Mouse (Mus musculus) forebrain, embryonic 11.5 days (tissue): ENCODE measurements at regions not wholly inside any gene's neighbourhood (a gene's known extent, or its start where the extent isn't known, plus 50 kb on each side); places are given as distances from the start of the nearest gene placed in this dataset.

Source experiments
- ATAC-seq: fragments of 200-750 bp; cut with Nextera tagmentation; replicated peaks from 2 replicates; pipeline ENCODE4 v1.8.0; 2017; ENCODE audit warnings: moderate TSS enrichment; ENCODE audit not compliant: low FRiP score
- DNase-seq: peaks from one replicate; pipeline ENCODE4 v3.0.0-alpha.2; 2017; ENCODE audit warnings: low spot score
- H3K27ac ChIP-seq: fragments of 300-500 bp; sonication (generic); 2 replicates; pipeline ENCODE4 v1.5.1; 2014; ENCODE audit warnings: low read depth, low read length
- H3K27me3 ChIP-seq: fragments of 300-500 bp; sonication (generic); 2 replicates; pipeline ENCODE4 v1.6.1; 2014; ENCODE audit warnings: mild to moderate bottlenecking, low read length, mixed read lengths; ENCODE audit not compliant: control insufficient read depth, insufficient read depth
- H3K36me3 ChIP-seq: fragments of 300-500 bp; sonication (generic); 2 replicates; pipeline ENCODE4 v1.6.1; 2014; ENCODE audit warnings: mild to moderate bottlenecking, low read length, moderate library complexity, mixed read lengths; ENCODE audit not compliant: control insufficient read depth, insufficient read depth
- H3K4me1 ChIP-seq: fragments of 300-500 bp; sonication (generic); replicated peaks from 2 replicates; pipeline ENCODE4 v1.6.1; 2014; ENCODE audit warnings: low read length, mixed read lengths; ENCODE audit not compliant: control insufficient read depth, insufficient read depth
- H3K4me2 ChIP-seq: fragments of 300-500 bp; sonication (generic); 2 replicates; pipeline ENCODE4 v1.6.1; 2014; ENCODE audit warnings: low read depth, mild to moderate bottlenecking, low read length, moderate library complexity, mixed read lengths; ENCODE audit not compliant: severe bottlenecking
- H3K4me3 ChIP-seq: fragments of 300-500 bp; sonication (generic); 2 replicates; pipeline ENCODE4 v1.5.1; 2014; ENCODE audit warnings: low read depth, low read length
- H3K9ac ChIP-seq: fragments of 300-500 bp; sonication (generic); 2 replicates; pipeline ENCODE4 v1.6.1; 2014; ENCODE audit warnings: low read length
- H3K9me3 ChIP-seq: fragments of 300-500 bp; sonication (generic); 2 replicates; pipeline ENCODE4 v1.6.1; 2016; ENCODE audit warnings: low read length, mixed read lengths; ENCODE audit not compliant: control insufficient read depth
- WGBS: fragments of 180-500 bp; shearing (Covaris S2); extraction: QIAGEN DNeasy Blood & Tissue Kit; methylation state at CpG from one replicate; pipeline ENCODE4 v1.1.7; 2014; 5-methylcytosine and 5-hydroxymethylcytosine counted together

- peak; percentile 94 for ATAC-seq
- WGBS, result 4% methylated on average over 21 of the region's 21 CpGs
- no peaks in the 10 kb centered on the region for H3K9me3 ChIP-seq
- H3K9ac ChIP-seq, result peak overlapping the region; percentile 43; the same call in 1 of the 2 replicates
- peaks cover 26% of the 10 kb centered on the region for H3K4me1 ChIP-seq
- DNase-seq, result peak; percentile 77
- H3K4me3 ChIP-seq, result 0 out of 2 replicates have a peak overlapping the region, but pooled peaks have one; percentile 1
- no peaks in the 10 kb centered on the region for H3K27me3 ChIP-seq
- peak overlapping the region; percentile 93 for H3K27ac ChIP-seq
- no peaks in the 10 kb centered on the region for H3K36me3 ChIP-seq
- peak overlapping the region; percentile 44 for H3K4me2 ChIP-seq
Measured at GRCm38 (mm10) chr13:44100125-44101067, 315.8 kb downstream of the Cd83 start.

- Histone ChIP-seq H3K4me2 (peak overlapping the region; percentile 44), H3K36me3 (no peaks in the 10 kb centered on the region), H3K4me1 (peaks cover 26% of the 10 kb centered on the region), H3K9ac (peak overlapping the region; percentile 43; the same call in 1 of the 2 replicates), H3K4me3 (0 out of 2 replicates have a peak overlapping the region, but pooled peaks have one; percentile 1), H3K27ac (peak overlapping the region; percentile 93), H3K27me3 (no peaks in the 10 kb centered on the region), H3K9me3 (no peaks in the 10 kb centered on the region)
- DNase-seq (peak; percentile 71), ATAC-seq (peak; percentile 37; the same call in 1 of the 2 replicates)
- WGBS, result 4% methylated on average over 6 of the region's 6 CpGs
Measured at GRCm38 (mm10) chr13:44101161-44101560, 316.6 kb downstream of the Cd83 start.

GRCm38 (mm10) chr13:44101806-44102205 lies 317.2 kb downstream of the Cd83 start:
- no peak overlapping the region for H3K4me2 ChIP-seq
- peaks cover 26% of the 10 kb centered on the region for H3K4me1 ChIP-seq
- DNase-seq (no peak), ATAC-seq (no peak)
- no peaks in the 10 kb centered on the region for H3K36me3 ChIP-seq
- H3K4me3 ChIP-seq, result no peak overlapping the region
- no peaks in the 10 kb centered on the region for H3K27me3 ChIP-seq
- no peaks in the 10 kb centered on the region for H3K9me3 ChIP-seq
- H3K27ac ChIP-seq, result peak overlapping the region; percentile 93
- no peak overlapping the region for H3K9ac ChIP-seq
- WGBS, result 58% methylated on average over 6 of the region's 6 CpGs

DNA sequence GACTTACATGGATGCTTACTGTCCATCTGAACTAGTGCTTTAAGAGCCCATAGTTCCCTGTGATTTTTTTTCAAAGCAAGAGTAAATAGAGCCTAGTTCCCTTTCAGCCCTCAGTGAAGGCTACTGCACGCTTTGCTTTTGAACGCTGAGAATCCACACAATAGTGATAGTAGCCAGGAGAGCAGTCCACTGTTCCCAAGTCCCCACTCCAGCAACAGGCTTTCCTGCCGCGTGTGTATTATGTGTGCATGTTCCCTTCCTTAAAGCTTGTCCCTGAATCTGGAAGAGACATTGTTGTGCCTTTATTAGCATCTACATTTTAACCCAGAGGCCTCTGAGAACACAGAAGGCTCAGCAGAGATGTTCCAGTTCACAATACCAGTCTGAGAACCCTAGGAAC lies 317.7 kb downstream of the Cd83 start:
- DNase-seq, result no peak
- H3K27me3 ChIP-seq, result no peaks in the 10 kb centered on the region

DNA sequence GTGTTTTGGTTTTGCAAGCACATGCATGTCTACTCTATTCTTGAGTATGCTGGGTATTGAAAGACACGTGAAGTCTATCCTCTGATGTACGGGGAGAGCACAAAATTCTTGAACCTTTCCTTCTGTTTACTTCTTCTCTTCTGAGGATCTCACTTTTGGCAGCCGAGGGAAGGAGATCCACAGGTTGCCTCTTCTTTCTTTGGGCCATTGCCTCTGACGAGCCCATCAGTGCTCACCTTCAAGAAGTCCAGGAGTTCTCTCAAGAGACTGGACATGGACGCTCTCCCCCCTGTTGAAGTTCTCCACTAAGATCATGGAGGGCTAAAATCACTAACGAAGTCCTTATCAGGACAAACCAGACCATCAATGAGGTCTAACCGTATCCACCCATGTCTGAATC lies 318.8 kb downstream of the Cd83 start:
- Histone ChIP-seq H3K4me2 (no peak overlapping the region), H3K4me1 (peaks cover 26% of the 10 kb centered on the region), H3K9ac (no peak overlapping the region), H3K36me3 (no peaks in the 10 kb centered on the region), H3K9me3 (no peaks in the 10 kb centered on the region), H3K27me3 (no peaks in the 10 kb centered on the region), H3K27ac (no peak overlapping the region), H3K4me3 (no peak overlapping the region)
- DNase-seq (no peak), ATAC-seq (no peak)
- 91% methylated on average over 7 of the region's 7 CpGs for WGBS

More for the DNA sequence above, 317.7 kb downstream of the Cd83 start:
- ATAC-seq, result no peak
- 61% methylated on average over 4 of the region's 4 CpGs for WGBS
- H3K9ac ChIP-seq, result no peak overlapping the region
- no peaks in the 10 kb centered on the region for H3K36me3 ChIP-seq
- no peak overlapping the region for H3K4me2 ChIP-seq
- H3K4me1 ChIP-seq, result peaks cover 26% of the 10 kb centered on the region
- no peaks in the 10 kb centered on the region for H3K9me3 ChIP-seq
- no peak overlapping the region for H3K27ac ChIP-seq
- H3K4me3 ChIP-seq, result no peak overlapping the region

DNA sequence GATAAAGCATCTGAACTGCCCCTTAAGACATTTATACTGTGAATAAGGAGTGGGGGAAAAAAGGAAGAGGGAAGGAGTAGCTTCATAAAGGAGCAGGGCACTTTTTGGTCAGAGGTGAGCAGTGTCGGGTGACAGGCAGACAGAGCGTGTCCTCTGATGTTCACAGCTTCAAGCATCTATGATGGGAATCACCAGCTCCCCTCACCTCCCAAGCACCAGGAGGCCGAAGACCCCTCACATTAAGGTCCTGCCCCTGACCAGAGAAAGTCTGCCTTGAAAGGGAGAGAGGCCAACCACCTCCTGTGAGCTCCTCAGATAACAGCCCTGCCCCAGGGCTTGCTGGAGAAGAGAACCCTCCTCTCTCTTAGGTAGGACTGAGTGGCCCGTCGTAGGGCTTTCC lies 320.6 kb downstream of the Cd83 start:
- 67% methylated on average over 5 of the region's 5 CpGs for WGBS
- DNase-seq (no peak), ATAC-seq (no peak)
- Histone ChIP-seq H3K27ac (no peak overlapping the region), H3K4me3 (no peak overlapping the region), H3K9ac (no peak overlapping the region), H3K9me3 (no peaks in the 10 kb centered on the region), H3K36me3 (no peaks in the 10 kb centered on the region), H3K4me2 (no peak overlapping the region), H3K4me1 (peaks cover 14% of the 10 kb centered on the region), H3K27me3 (no peaks in the 10 kb centered on the region)

DNA sequence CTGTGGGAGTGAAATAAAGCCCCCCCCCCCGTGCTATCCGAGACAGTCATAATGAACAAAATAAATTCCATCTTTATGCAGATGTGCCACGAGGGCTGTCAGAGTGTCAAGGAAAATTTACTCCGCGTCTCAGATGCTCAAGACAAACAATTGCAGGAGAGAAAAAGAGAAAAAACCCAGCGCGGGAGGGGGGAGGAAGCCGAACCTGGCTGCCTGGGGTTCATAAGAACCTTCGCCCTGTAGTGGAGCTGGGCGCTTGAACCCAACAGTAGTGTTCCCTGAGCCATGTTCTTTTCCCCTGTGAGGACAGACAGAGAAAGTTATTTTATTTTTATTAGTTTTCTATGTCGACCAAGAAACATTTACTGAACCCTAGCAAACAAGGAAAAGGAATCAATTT lies 324.1 kb downstream of the Cd83 start:
- DNase-seq, result no peak
- Histone ChIP-seq H3K4me1 (no peaks in the 10 kb centered on the region; the same call in 1 of the 2 replicates), H3K27ac (no peak overlapping the region), H3K4me2 (no peak overlapping the region), H3K9me3 (no peaks in the 10 kb centered on the region), H3K4me3 (no peak overlapping the region), H3K9ac (no peak overlapping the region), H3K36me3 (no peaks in the 10 kb centered on the region), H3K27me3 (no peaks in the 10 kb centered on the region)
- WGBS, result 80% methylated on average over 11 of the region's 11 CpGs
- no peak for ATAC-seq

DNA sequence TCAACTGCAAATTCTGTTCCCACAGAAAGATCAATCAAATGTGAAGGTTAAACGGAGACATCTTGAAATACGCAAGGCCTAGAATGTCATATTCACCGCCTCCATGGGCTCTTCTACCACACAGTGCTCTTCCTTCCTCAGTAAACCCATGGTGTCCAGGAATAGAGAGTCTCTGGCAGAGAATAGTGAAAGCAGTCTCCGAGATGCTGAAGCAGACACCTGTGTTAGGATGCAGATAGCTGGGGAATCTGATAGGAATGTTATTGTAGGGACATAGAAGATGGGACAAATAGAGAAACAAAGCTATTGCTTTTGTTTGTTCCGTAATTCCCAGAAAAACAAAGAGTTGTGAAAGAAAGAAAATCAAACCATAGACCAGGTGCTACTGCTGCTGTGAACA lies 328.5 kb downstream of the Cd83 start:
- Histone ChIP-seq H3K27ac (no peak overlapping the region), H3K4me2 (no peak overlapping the region), H3K4me3 (no peak overlapping the region), H3K36me3 (no peaks in the 10 kb centered on the region), H3K4me1 (no peaks in the 10 kb centered on the region), H3K9ac (no peak overlapping the region), H3K27me3 (no peaks in the 10 kb centered on the region), H3K9me3 (no peaks in the 10 kb centered on the region)
- WGBS, result 91% methylated on average over 5 of the region's 5 CpGs
- ATAC-seq (no peak), DNase-seq (no peak)
